Mouse (Mus musculus) forebrain, embryonic 10.5 days (tissue): ENCODE results near the gene Cyp2c23. TPM values are rescaled to one million over a fixed set of nuclear protein-coding genes. Genes with fewer than 3 reads are reported as not detected.

Source experiments
- DNase-seq: peaks from one replicate; pipeline ENCODE4 v3.0.0-alpha.2; 2017; ENCODE audit warnings: low spot score; ENCODE audit errors: extremely low spot score
- H3K27ac ChIP-seq: fragments of 300-500 bp; sonication (generic); 2 replicates; pipeline ENCODE4 v1.5.1; 2016; ENCODE audit warnings: mild to moderate bottlenecking
- H3K27me3 ChIP-seq: fragments of 300-500 bp; sonication (generic); 2 replicates; pipeline ENCODE4 v1.6.1; 2016; ENCODE audit warnings: mild to moderate bottlenecking; ENCODE audit not compliant: poor library complexity, severe bottlenecking
- H3K36me3 ChIP-seq: fragments of 300-500 bp; sonication (generic); replicated peaks from 2 replicates; pipeline ENCODE4 v1.6.1; 2016; ENCODE audit warnings: mild to moderate bottlenecking, moderate library complexity
- H3K4me1 ChIP-seq: fragments of 300-500 bp; sonication (generic); 2 replicates; pipeline ENCODE4 v1.6.1; 2016
- H3K4me3 ChIP-seq: fragments of 300-500 bp; sonication (generic); 2 replicates; pipeline ENCODE4 v1.5.1; 2016; ENCODE audit warnings: mild to moderate bottlenecking, moderate library complexity
- H3K9me3 ChIP-seq: fragments of 300-500 bp; sonication (generic); 2 replicates; pipeline ENCODE4 v1.6.1; 2016; ENCODE audit warnings: mild to moderate bottlenecking, moderate library complexity
- WGBS: fragments of 180-500 bp; shearing (Covaris S2); methylation state at CpG from one replicate; pipeline ENCODE4 v1.1.7; 2016; 5-methylcytosine and 5-hydroxymethylcytosine counted together
- polyA plus RNA-seq: library from polyadenylated mRNA; unstranded; fragments of >200 nt; fragmentation: Nextera tagmentation; extraction: Ambion mirVana; gene quantifications from 2 replicates; pipeline ENCODE4 v1.2.1, GENCODE M21; 2016

The Cyp2c23 gene
- polyA plus RNA-seq, 1 experiment from 2014 or later = not detected

GRCm38 (mm10) chr19:44055173-44055826 lies 26.3 kb upstream of the Cyp2c23 start:
- no peaks in the 10 kb centered on the region for H3K27me3 ChIP-seq
- H3K36me3 ChIP-seq = peaks cover 53% of the 10 kb centered on the region
- H3K4me3 ChIP-seq = no peak overlapping the region
- 83% methylated on average over 4 of the region's 4 CpGs for WGBS
- no peak for DNase-seq
- H3K4me1 ChIP-seq = no peaks in the 10 kb centered on the region
- H3K27ac ChIP-seq = no peak overlapping the region
- H3K9me3 ChIP-seq = no peaks in the 10 kb centered on the region

GRCm38 (mm10) chr19:44050388-44050787 lies 21.4 kb upstream of the Cyp2c23 start:
- no peaks in the 10 kb centered on the region for H3K27me3 ChIP-seq
- peaks cover 38% of the 10 kb centered on the region for H3K36me3 ChIP-seq
- H3K4me3 ChIP-seq = no peak overlapping the region
- H3K9me3 ChIP-seq = no peaks in the 10 kb centered on the region
- H3K4me1 ChIP-seq = no peaks in the 10 kb centered on the region
- no peak for DNase-seq
- WGBS = 88% methylated on average over 4 of the region's 4 CpGs
- H3K27ac ChIP-seq = no peak overlapping the region

- peaks cover 38% of the 10 kb centered on the region for H3K36me3 ChIP-seq
- no peaks in the 10 kb centered on the region for H3K27me3 ChIP-seq
- H3K27ac ChIP-seq = no peak overlapping the region
- 74% methylated on average over 3 of the region's 3 CpGs for WGBS
- DNase-seq = no peak
- no peak overlapping the region for H3K4me3 ChIP-seq
- H3K9me3 ChIP-seq = no peaks in the 10 kb centered on the region
- H3K4me1 ChIP-seq = no peaks in the 10 kb centered on the region
Measured at GRCm38 (mm10) chr19:44049282-44049681, 20.3 kb upstream of the Cyp2c23 start.

GRCm38 (mm10) chr19:44045847-44046246 lies 16.8 kb upstream of the Cyp2c23 start:
- Histone ChIP-seq H3K27ac (no peak overlapping the region), H3K9me3 (no peaks in the 10 kb centered on the region), H3K36me3 (peaks cover 27% of the 10 kb centered on the region), H3K4me1 (peaks cover 4% of the 10 kb centered on the region; the same call in 1 of the 2 replicates), H3K4me3 (no peak overlapping the region), H3K27me3 (no peaks in the 10 kb centered on the region)
- 92% methylated on average over 3 of the region's 3 CpGs for WGBS
- DNase-seq = no peak

GRCm38 (mm10) chr19:44042121-44042520 lies 13.1 kb upstream of the Cyp2c23 start:
- Histone ChIP-seq H3K9me3 (no peaks in the 10 kb centered on the region), H3K4me1 (peaks cover 4% of the 10 kb centered on the region; the same call in 1 of the 2 replicates), H3K4me3 (no peak overlapping the region), H3K36me3 (peaks cover 55% of the 10 kb centered on the region), H3K27me3 (no peaks in the 10 kb centered on the region), H3K27ac (no peak overlapping the region)
- 86% methylated on average over 5 of the region's 5 CpGs for WGBS
- no peak for DNase-seq

GRCm38 (mm10) chr19:44033396-44033795 lies 4.4 kb upstream of the Cyp2c23 start:
- no peak for DNase-seq
- 94% methylated on average over 5 of the region's 5 CpGs for WGBS
- Histone ChIP-seq H3K27me3 (no peaks in the 10 kb centered on the region), H3K9me3 (no peaks in the 10 kb centered on the region), H3K4me3 (no peak overlapping the region), H3K4me1 (no peaks in the 10 kb centered on the region), H3K36me3 (peaks cover 24% of the 10 kb centered on the region), H3K27ac (no peak overlapping the region)

GRCm38 (mm10) chr19:44032046-44032744 lies 3.2 kb upstream of the Cyp2c23 start:
- Histone ChIP-seq H3K9me3 (no peaks in the 10 kb centered on the region), H3K4me1 (no peaks in the 10 kb centered on the region), H3K4me3 (no peak overlapping the region), H3K27me3 (no peaks in the 10 kb centered on the region), H3K36me3 (peaks cover 14% of the 10 kb centered on the region), H3K27ac (no peak overlapping the region)
- no peak for DNase-seq
- 92% methylated on average over 11 of the region's 11 CpGs for WGBS

- H3K4me3 ChIP-seq = no peak overlapping the region
- no peaks in the 10 kb centered on the region for H3K9me3 ChIP-seq
- H3K36me3 ChIP-seq = no peaks in the 10 kb centered on the region
- H3K4me1 ChIP-seq = peaks cover 4% of the 10 kb centered on the region
- no peak for DNase-seq
- H3K27me3 ChIP-seq = no peaks in the 10 kb centered on the region
- no peak overlapping the region for H3K27ac ChIP-seq
- WGBS = 93% methylated on average over 5 of the region's 5 CpGs
Measured at GRCm38 (mm10) chr19:44030024-44030423, 1.0 kb upstream of the Cyp2c23 start.

- WGBS = 71% methylated on average over 8 of the region's 8 CpGs
- DNase-seq = no peak
Measured at GRCm38 (mm10) chr19:44026956-44027530, 2.0 kb downstream of the Cyp2c23 start.

GRCm38 (mm10) chr19:44024921-44025585 lies 4.0 kb downstream of the Cyp2c23 start:
- H3K27ac ChIP-seq = no peak overlapping the region
- H3K27me3 ChIP-seq = no peaks in the 10 kb centered on the region
- no peak overlapping the region for H3K4me3 ChIP-seq
- no peaks in the 10 kb centered on the region for H3K36me3 ChIP-seq
- H3K4me1 ChIP-seq = peaks cover 4% of the 10 kb centered on the region
- 93% methylated on average over 13 of the region's 13 CpGs for WGBS
- H3K9me3 ChIP-seq = no peaks in the 10 kb centered on the region
- no peak for DNase-seq

More at GRCm38 (mm10) chr19:44026956-44027530, 2.0 kb downstream of the Cyp2c23 start:
- Histone ChIP-seq H3K9me3 (no peaks in the 10 kb centered on the region), H3K27me3 (no peaks in the 10 kb centered on the region), H3K36me3 (no peaks in the 10 kb centered on the region), H3K27ac (no peak overlapping the region), H3K4me3 (no peak overlapping the region), H3K4me1 (peaks cover 4% of the 10 kb centered on the region)

GRCm38 (mm10) chr19:44023066-44023465 lies 5.9 kb downstream of the Cyp2c23 start:
- Histone ChIP-seq H3K27ac (no peak overlapping the region), H3K36me3 (no peaks in the 10 kb centered on the region), H3K9me3 (no peaks in the 10 kb centered on the region), H3K27me3 (no peaks in the 10 kb centered on the region), H3K4me1 (peaks cover 4% of the 10 kb centered on the region), H3K4me3 (no peak overlapping the region)
- WGBS = 63% methylated on average over 5 of the region's 5 CpGs
- no peak for DNase-seq

- H3K27ac ChIP-seq = no peak overlapping the region
- H3K9me3 ChIP-seq = no peaks in the 10 kb centered on the region
- no peaks in the 10 kb centered on the region for H3K4me1 ChIP-seq
- no peaks in the 10 kb centered on the region for H3K36me3 ChIP-seq
- DNase-seq = no peak
- no peaks in the 10 kb centered on the region for H3K27me3 ChIP-seq
- H3K4me3 ChIP-seq = no peak overlapping the region
- WGBS = 94% methylated on average over 4 of the region's 4 CpGs
Measured at GRCm38 (mm10) chr19:44021502-44021901, 7.5 kb downstream of the Cyp2c23 start.

- no peak for DNase-seq
- 54% methylated on average over 7 of the region's 7 CpGs for WGBS
Measured at GRCm38 (mm10) chr19:44019739-44020138, 9.3 kb downstream of the Cyp2c23 start.

More at GRCm38 (mm10) chr19:44019739-44020138, 9.3 kb downstream of the Cyp2c23 start:
- Histone ChIP-seq H3K9me3 (no peaks in the 10 kb centered on the region), H3K4me1 (no peaks in the 10 kb centered on the region), H3K27me3 (no peaks in the 10 kb centered on the region), H3K36me3 (no peaks in the 10 kb centered on the region), H3K27ac (no peak overlapping the region), H3K4me3 (no peak overlapping the region)
